Mouse (Mus musculus) neural tube, embryonic 15.5 days (tissue): Measurements from ENCODE around the gene Gm3424. TPM values are rescaled to one million over a fixed set of nuclear protein-coding genes. Genes with fewer than 3 reads are reported as not detected.
A peak's percentile ranks its signal among the peaks of the same experiment; 100 is the strongest.
"Not testable (repeated sequence)": the region's sequence is repeated elsewhere in the genome, so short reads cannot be mapped to it uniquely, and the experiment has no call there.

ENCODE experiments used
- ATAC-seq: fragments of 200-750 bp; cut with Nextera tagmentation; 2 replicates; pipeline ENCODE4 v1.8.0; 2017; ENCODE audit warnings: mild to moderate bottlenecking, moderate TSS enrichment, moderate library complexity; ENCODE audit not compliant: low FRiP score
- H3K27ac ChIP-seq: fragments of 300-500 bp; sonication (generic); replicated peaks from 2 replicates; pipeline ENCODE4 v1.5.1; 2015; ENCODE audit warnings: mild to moderate bottlenecking, inconsistent platforms
- H3K27me3 ChIP-seq: fragments of 300-500 bp; sonication (generic); replicated peaks from 2 replicates; pipeline ENCODE4 v1.6.1; 2015; ENCODE audit warnings: inconsistent platforms
- H3K36me3 ChIP-seq: fragments of 300-500 bp; sonication (generic); 2 replicates; pipeline ENCODE4 v1.6.1; 2015; ENCODE audit warnings: inconsistent platforms
- H3K4me1 ChIP-seq: fragments of 300-500 bp; sonication (generic); 2 replicates; pipeline ENCODE4 v1.6.1; 2015; ENCODE audit warnings: inconsistent platforms
- H3K4me2 ChIP-seq: fragments of 300-500 bp; sonication (generic); 2 replicates; pipeline ENCODE4 v1.6.1; 2015; ENCODE audit warnings: inconsistent platforms, mild to moderate bottlenecking, moderate library complexity
- H3K4me3 ChIP-seq: fragments of 300-500 bp; sonication (generic); replicated peaks from 2 replicates; pipeline ENCODE4 v1.5.1; 2015; ENCODE audit warnings: mild to moderate bottlenecking, inconsistent platforms
- H3K9ac ChIP-seq: fragments of 300-500 bp; sonication (generic); replicated peaks from 2 replicates; pipeline ENCODE4 v1.6.1; 2015; ENCODE audit warnings: mild to moderate bottlenecking, inconsistent platforms
- H3K9me3 ChIP-seq: fragments of 300-500 bp; sonication (generic); replicated peaks from 2 replicates; pipeline ENCODE4 v1.6.1; 2016; ENCODE audit warnings: inconsistent platforms
- WGBS: fragments of 180-500 bp; shearing (Covaris S2); methylation state at CpG from one replicate; pipeline ENCODE4 v1.1.7; 2015; ENCODE audit warnings: mixed read lengths; 5-methylcytosine and 5-hydroxymethylcytosine counted together
- polyA plus RNA-seq: library from polyadenylated mRNA; unstranded; fragments of >200 nt; fragmentation: Nextera tagmentation; extraction: Ambion mirVana; gene quantifications from 2 replicates; pipeline ENCODE4 v1.2.1, GENCODE M21; 2015

Gm3424 gene
- not detected in 2 replicates for polyA plus RNA-seq

GRCm38 (mm10) chr14:5830229-5830628 is at the start of gene Gm3424:
Gene Gm3424, minus strand, starts transcription at chr14:5830329.
- H3K4me3 ChIP-seq, H3K9ac ChIP-seq, H3K27me3 ChIP-seq, ATAC-seq, H3K36me3 ChIP-seq, H3K27ac ChIP-seq, H3K9me3 ChIP-seq, H3K4me2 ChIP-seq, H3K4me1 ChIP-seq: not testable (repeated sequence)
- no CpG with 5 or more reads among the region's 3 CpGs for WGBS

- H3K27me3 ChIP-seq, H3K9me3 ChIP-seq, ATAC-seq, H3K4me1 ChIP-seq, H3K36me3 ChIP-seq, H3K27ac ChIP-seq: not testable (repeated sequence)
- H3K4me2 ChIP-seq: peak overlapping the region; percentile 77
- peak overlapping the region; percentile 60 for H3K9ac ChIP-seq
- WGBS: under 1% methylated on average over 26 of the region's 28 CpGs
- peak overlapping the region; percentile 49 for H3K4me3 ChIP-seq
These were observed 49.7 kb upstream of the Gm3424 start for GRCm38 (mm10) chr14:5879791-5880190.

- H3K9me3 ChIP-seq, H3K36me3 ChIP-seq, ATAC-seq, H3K27ac ChIP-seq, H3K27me3 ChIP-seq, H3K4me1 ChIP-seq, H3K9ac ChIP-seq: not testable (repeated sequence)
- Histone ChIP-seq H3K4me2 (peak overlapping the region; percentile 44), H3K4me3 (0 out of 2 replicates have a peak overlapping the region, but pooled peaks have one; percentile 17)
- WGBS: 10% methylated on average over 7 of the region's 11 CpGs
These were observed 49.0 kb upstream of the Gm3424 start for GRCm38 (mm10) chr14:5879136-5879535.

- not testable (repeated sequence) for H3K4me2 ChIP-seq, H3K27me3 ChIP-seq, H3K36me3 ChIP-seq, H3K9ac ChIP-seq, ATAC-seq, H3K9me3 ChIP-seq, H3K4me1 ChIP-seq, H3K4me3 ChIP-seq, H3K27ac ChIP-seq
- 92% methylated on average over 3 of the region's 3 CpGs for WGBS
These were observed 25.8 kb upstream of the Gm3424 start for GRCm38 (mm10) chr14:5855911-5856310.

GRCm38 (mm10) chr14:5812699-5813356 is 17.3 kb downstream of the Gm3424 start:
- not testable (repeated sequence) for H3K9me3 ChIP-seq, H3K4me2 ChIP-seq, H3K36me3 ChIP-seq, H3K9ac ChIP-seq, H3K4me3 ChIP-seq, H3K27me3 ChIP-seq, H3K4me1 ChIP-seq, H3K27ac ChIP-seq
- peak; percentile 86; the same call in 1 of the 2 replicates for ATAC-seq
- no CpG with 5 or more reads among the region's 47 CpGs for WGBS

GRCm38 (mm10) chr14:5807882-5808281 is 22.2 kb downstream of the Gm3424 start, which contains the start of gene Gm3383:
Gene Gm3383, minus strand, starts transcription at chr14:5807982.
- not testable (repeated sequence) for H3K36me3 ChIP-seq, H3K4me3 ChIP-seq, H3K27me3 ChIP-seq, H3K27ac ChIP-seq, ATAC-seq, H3K9ac ChIP-seq, H3K9me3 ChIP-seq, H3K4me1 ChIP-seq, H3K4me2 ChIP-seq
- no CpG with 5 or more reads among the region's 3 CpGs for WGBS

Other genes with a start within 250 kb of the Gm3424 start
- gene Gm8265, start 197.3 kb downstream of the Gm3424 start, polyA plus RNA-seq: not detected in 2 replicates
- not detected in 2 replicates for gene Gm9603, start 142.9 kb downstream of the Gm3424 start, polyA plus RNA-seq
- gene Gm3373, start 88.8 kb downstream of the Gm3424 start, polyA plus RNA-seq: 0.56 TPM in 1 of 2 replicates, not detected in the other
- 4.4 and 6.3 TPM in 2 replicates for gene Gm3383, start 22.3 kb downstream of the Gm3424 start, polyA plus RNA-seq
- 1.0 and 1.9 TPM in 2 replicates for gene Gm8237, start 50.1 kb upstream of the Gm3424 start, polyA plus RNA-seq
- 3.8 and 5.5 TPM in 2 replicates for gene Gm3248, start 131.4 kb upstream of the Gm3424 start, polyA plus RNA-seq
- not detected in 2 replicates for gene Gm3453, start 148.8 kb upstream of the Gm3424 start, polyA plus RNA-seq
- gene Gm6337, start 227.9 kb upstream of the Gm3424 start, polyA plus RNA-seq: not detected in 2 replicates